Mouse (Mus musculus): Measurements from ENCODE around the gene Gm21974.
A peak's percentile ranks its signal among the peaks of the same experiment; 100 is the strongest.

GRCm38 (mm10) chr7:127925252-127925651 is 30.0 kb upstream of the Gm21974 start:
- TF ChIP-seq EP300 (IDR thresholded peaks at IDR 0.05) (peak; percentile 95), CTCF (IDR thresholded peaks at IDR 0.05) (no peak)
